Mouse (Mus musculus) ES-Bruce4 (cell line): Measurements from ENCODE around the gene Olfr1009. TPM values are rescaled to one million over a fixed set of nuclear protein-coding genes. Genes with fewer than 3 reads are reported as not detected.

ENCODE experiments used
- H3K27ac ChIP-seq: 2 replicates; pipeline ENCODE4 v1.5.1; 2012; ENCODE audit warnings: low read length, inconsistent platforms; ENCODE audit not compliant: insufficient read depth
- H3K27me3 ChIP-seq: 2 replicates; pipeline ENCODE4 v1.6.1; 2012; ENCODE audit warnings: mild to moderate bottlenecking, low read length, inconsistent platforms; ENCODE audit not compliant: control insufficient read depth, poor library complexity, insufficient read depth, severe bottlenecking
- H3K36me3 ChIP-seq: 2 replicates; pipeline ENCODE4 v1.6.1; 2012; ENCODE audit warnings: inconsistent platforms, mild to moderate bottlenecking, low read length, moderate library complexity; ENCODE audit not compliant: control insufficient read depth, poor library complexity, insufficient read depth, severe bottlenecking
- H3K4me1 ChIP-seq: one replicate; pipeline ENCODE4 v1.8.1; 2011; ENCODE audit warnings: low read length; ENCODE audit not compliant: control insufficient read depth, insufficient read depth
- H3K4me3 ChIP-seq: 2 replicates; pipeline ENCODE4 v1.5.1; 2011; ENCODE audit warnings: low read depth, mild to moderate bottlenecking, low read length
- H3K9ac ChIP-seq: 2 replicates; pipeline ENCODE4 v1.6.1; 2012; ENCODE audit warnings: low read depth, mild to moderate bottlenecking, inconsistent platforms; ENCODE audit not compliant: poor library complexity, severe bottlenecking
- H3K9me3 ChIP-seq: replicated peaks from 2 replicates; pipeline ENCODE4 v1.6.1; 2012; ENCODE audit warnings: mild to moderate bottlenecking, low read length, inconsistent platforms; ENCODE audit not compliant: control insufficient read depth, poor library complexity, insufficient read depth, severe bottlenecking
- CTCF ChIP-seq: IDR thresholded peaks from one replicate; pipeline ENCODE4 v1.8.1; 2011; ENCODE audit warnings: low read depth, low read length
- EP300 ChIP-seq: IDR thresholded peaks from 2 replicates; pipeline ENCODE4 v1.6.1; 2011; ENCODE audit warnings: low read depth, low read length; ENCODE audit not compliant: insufficient read depth
- POLR2A ChIP-seq: IDR thresholded peaks from one replicate; pipeline ENCODE4 v1.8.1; 2011; ENCODE audit warnings: low read length; ENCODE audit not compliant: insufficient read depth
- polyA plus RNA-seq: library from polyadenylated mRNA; stranded (reverse); fragments of >200 nt; gene quantifications from 2 replicates; pipeline ENCODE4 v1.2.4, GENCODE M21; 2011; ENCODE audit warnings: low read depth; ENCODE audit not compliant: missing spikeins, insufficient read depth, insufficient read length

The Olfr1009 gene
- polyA plus RNA-seq, 1 experiment, result not detected

DNA sequence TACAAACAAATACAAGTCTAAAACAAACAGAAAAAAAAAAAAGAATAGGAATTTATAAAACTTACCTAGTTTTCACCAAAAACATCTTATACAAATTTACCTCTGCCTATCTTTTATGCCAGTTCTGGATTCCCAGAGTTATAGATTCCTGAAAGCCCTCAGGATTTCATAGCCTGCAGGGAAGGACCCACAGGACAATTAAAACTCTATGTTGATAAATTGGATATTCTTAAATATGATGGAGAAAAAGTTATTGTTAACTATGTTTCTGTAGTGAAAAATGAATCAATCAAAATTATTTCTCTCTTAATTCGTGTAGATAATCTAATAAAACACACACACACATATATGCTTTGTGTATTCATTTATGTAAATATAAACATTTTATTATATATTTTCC is 47.4 kb downstream of the Olfr1009 start, which contains the start of gene Olfr1012:
Gene Olfr1012, minus strand, starts transcription at position 101 of the 400 bp plus-strand sequence.
- H3K4me1 ChIP-seq, result no peaks in the 10 kb centered on the region
- no peaks in the 10 kb centered on the region for H3K9me3 ChIP-seq
- no peak within 1 kb of the TSS for H3K4me3 ChIP-seq
- H3K36me3 ChIP-seq, result no peaks in the 10 kb centered on the region
- H3K9ac ChIP-seq, result no peak within 1 kb of the TSS
- TF ChIP-seq POLR2A (no peak), CTCF (no peak), EP300 (no peak)
- H3K27me3 ChIP-seq, result no peaks in the 10 kb centered on the region
- no peak within 1 kb of the TSS for H3K27ac ChIP-seq

DNA sequence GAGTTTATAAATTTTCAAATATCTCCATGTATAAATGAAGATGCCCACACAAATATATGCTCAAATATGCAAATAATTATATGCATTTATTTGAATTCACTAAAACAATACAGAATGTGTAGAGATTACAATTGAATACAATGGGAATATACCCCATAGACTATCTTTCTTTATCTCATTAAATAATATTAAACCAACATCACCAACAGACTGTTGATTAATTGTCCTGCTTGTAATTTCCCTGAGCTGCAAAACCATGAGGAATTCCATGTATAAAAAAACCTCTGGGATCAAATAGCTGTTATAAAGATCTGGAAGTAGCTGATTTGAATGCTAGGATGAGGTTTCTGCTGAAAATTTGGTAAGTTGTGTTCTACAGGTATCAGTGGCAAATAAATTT is 51.6 kb downstream of the Olfr1009 start, which contains the start of gene Olfr1013:
Gene Olfr1013, plus strand, starts transcription at position 301 of the 400 bp plus-strand sequence.
- Histone ChIP-seq H3K36me3 (no peaks in the 10 kb centered on the region), H3K9me3 (no peaks in the 10 kb centered on the region), H3K27me3 (no peaks in the 10 kb centered on the region), H3K9ac (no peak within 1 kb of the TSS), H3K27ac (no peak within 1 kb of the TSS), H3K4me1 (no peaks in the 10 kb centered on the region), H3K4me3 (no peak within 1 kb of the TSS)
- TF ChIP-seq POLR2A (no peak), CTCF (no peak), EP300 (no peak)

DNA sequence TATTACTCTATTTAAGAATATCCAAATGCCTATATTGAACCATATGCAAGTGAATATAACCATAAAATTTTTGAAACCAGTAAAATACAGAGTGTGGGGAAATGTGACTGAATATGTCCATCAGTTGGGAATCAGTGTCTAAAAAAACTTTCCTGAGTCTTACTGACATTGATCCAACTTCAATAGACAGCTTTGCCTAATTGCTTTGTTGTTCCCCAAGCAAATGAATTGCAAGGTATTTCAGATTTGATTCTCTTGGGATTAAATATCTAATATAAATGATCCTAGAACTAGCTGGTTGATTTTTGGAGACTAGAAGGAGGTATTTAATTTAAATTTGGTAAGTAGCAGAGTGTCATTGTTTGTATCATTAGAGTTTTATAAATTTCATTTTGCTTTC is 57.2 kb downstream of the Olfr1009 start, which contains the start of gene Olfr1014:
Gene Olfr1014, plus strand, starts transcription at position 301 of the 400 bp plus-strand sequence.
- H3K27me3 ChIP-seq, result no peaks in the 10 kb centered on the region
- TF ChIP-seq EP300 (no peak), POLR2A (no peak), CTCF (no peak)
- no peaks in the 10 kb centered on the region for H3K36me3 ChIP-seq
- no peaks in the 10 kb centered on the region for H3K4me1 ChIP-seq
- no peaks in the 10 kb centered on the region for H3K9me3 ChIP-seq
- no peak within 1 kb of the TSS for H3K9ac ChIP-seq
- H3K4me3 ChIP-seq, result no peak within 1 kb of the TSS
- no peak within 1 kb of the TSS for H3K27ac ChIP-seq

Other genes with a start within 250 kb of the Olfr1009 start
- gene 4833423E24Rik, start 196.4 kb upstream of the Olfr1009 start, polyA plus RNA-seq, result not detected in 2 replicates
- gene Olfr996, start 136.2 kb upstream of the Olfr1009 start, polyA plus RNA-seq, result not detected in 2 replicates
- not detected in 2 replicates for gene Olfr998, start 126.5 kb upstream of the Olfr1009 start, polyA plus RNA-seq
- not detected in 2 replicates for gene Olfr1000, start 103.5 kb upstream of the Olfr1009 start, polyA plus RNA-seq
- not detected in 2 replicates for gene Olfr1002, start 64.7 kb upstream of the Olfr1009 start, polyA plus RNA-seq
- gene Olfr154, start 51.0 kb upstream of the Olfr1009 start, polyA plus RNA-seq, result not detected in 2 replicates
- not detected in 2 replicates for gene Olfr1006, start 36.7 kb upstream of the Olfr1009 start, polyA plus RNA-seq
- not detected in 2 replicates for gene Olfr1008, start 26.0 kb upstream of the Olfr1009 start, polyA plus RNA-seq
- gene Olfr1012, start 47.3 kb downstream of the Olfr1009 start, polyA plus RNA-seq, result not detected in 2 replicates
- gene Olfr1013, start 51.7 kb downstream of the Olfr1009 start, polyA plus RNA-seq, result not detected in 2 replicates
- not detected in 2 replicates for gene Olfr1014, start 57.3 kb downstream of the Olfr1009 start, polyA plus RNA-seq
- gene Olfr1015, start 66.6 kb downstream of the Olfr1009 start, polyA plus RNA-seq, result not detected in 2 replicates
- gene Olfr1016, start 87.1 kb downstream of the Olfr1009 start, polyA plus RNA-seq, result not detected in 2 replicates
- not detected in 2 replicates for gene Olfr1018, start 103.1 kb downstream of the Olfr1009 start, polyA plus RNA-seq
- gene Olfr1019, start 130.1 kb downstream of the Olfr1009 start, polyA plus RNA-seq, result not detected in 2 replicates
- gene Olfr1020, start 131.6 kb downstream of the Olfr1009 start, polyA plus RNA-seq, result not detected in 2 replicates
- not detected in 2 replicates for gene Olfr1022, start 153.2 kb downstream of the Olfr1009 start, polyA plus RNA-seq
- gene Olfr1023, start 170.2 kb downstream of the Olfr1009 start, polyA plus RNA-seq, result not detected in 2 replicates
- not detected in 2 replicates for gene Olfr1024, start 189.6 kb downstream of the Olfr1009 start, polyA plus RNA-seq
- gene Olfr1025-ps1, start 199.8 kb downstream of the Olfr1009 start, polyA plus RNA-seq, result not detected in 2 replicates
- not detected in 2 replicates for gene Olfr1026, start 206.1 kb downstream of the Olfr1009 start, polyA plus RNA-seq
- not detected in 2 replicates for gene Olfr1028, start 235.0 kb downstream of the Olfr1009 start, polyA plus RNA-seq